Mouse (Mus musculus) MEL (cell line): ENCODE data around the gene Kcna7. TPM values are rescaled to one million over a fixed set of nuclear protein-coding genes. Genes with fewer than 3 reads are reported as not detected.

ENCODE experiments used
- DNase-seq: peaks from one replicate; pipeline ENCODE4 v3.0.0; 2011; ENCODE audit warnings: low read depth, low spot score
- H3K27ac ChIP-seq: 2 replicates; pipeline ENCODE4 v1.5.1; 2012; ENCODE audit warnings: low read depth, mild to moderate bottlenecking, control low read depth, low read length, moderate library complexity; ENCODE audit not compliant: control insufficient read depth
- H3K27me3 ChIP-seq, 2 experiments: fragments of 150-350 bp in 1 of 2; sonication (generic) in 1 of 2; 2 replicates each; pipeline ENCODE4 v1.6.1; 2012; ENCODE audit warnings: low read length in 2 of 2, mild to moderate bottlenecking in 2 of 2, improper control_type of control experiment in 1 of 2, moderate library complexity in 1 of 2; ENCODE audit not compliant: insufficient read depth in 2 of 2, control insufficient read depth in 1 of 2
- H3K36me3 ChIP-seq, 2 experiments: 2 replicates each; pipeline ENCODE4 v1.6.1; 2012 to 2014; ENCODE audit warnings: low read length in 2 of 2, improper control_type of control experiment in 1 of 2, inconsistent platforms in 1 of 2, mild to moderate bottlenecking in 1 of 2; ENCODE audit not compliant: insufficient read depth in 2 of 2, control insufficient read depth in 1 of 2
- H3K4me1 ChIP-seq, 2 experiments: fragments of 150-350 bp in 1 of 2; sonication (generic) in 1 of 2; 2 replicates each; pipeline ENCODE4 v1.6.1; 2012; ENCODE audit warnings: low read length in 2 of 2, improper control_type of control experiment in 1 of 2, mild to moderate bottlenecking in 1 of 2; ENCODE audit not compliant: insufficient read depth in 2 of 2, control insufficient read depth in 1 of 2
- H3K4me3 ChIP-seq, 2 experiments: fragments of 150-350 bp in 1 of 2; sonication (generic) in 1 of 2; 2 replicates each; pipeline ENCODE4 v1.5.1; 2012; ENCODE audit warnings: low read depth in 2 of 2, low read length in 2 of 2, mild to moderate bottlenecking in 2 of 2, moderate library complexity in 2 of 2, control low read depth in 1 of 2, improper control_type of control experiment in 1 of 2; ENCODE audit not compliant: control insufficient read depth in 1 of 2, insufficient read depth in 1 of 2
- H3K79me2 ChIP-seq: 2 replicates; pipeline ENCODE4 v1.6.1; 2012; ENCODE audit warnings: mild to moderate bottlenecking, low read length, moderate library complexity; ENCODE audit not compliant: control insufficient read depth, poor library complexity, insufficient read depth
- H3K9ac ChIP-seq: 2 replicates; pipeline ENCODE4 v1.6.1; 2012; ENCODE audit warnings: low read depth, mild to moderate bottlenecking, control low read depth, low read length, moderate library complexity; ENCODE audit not compliant: control insufficient read depth, poor library complexity, severe bottlenecking
- H3K9me3 ChIP-seq: fragments of 150-350 bp; sonication (generic); replicated peaks from 2 replicates; pipeline ENCODE4 v1.6.1; 2012; ENCODE audit warnings: mild to moderate bottlenecking, low read length, improper control_type of control experiment, moderate library complexity; ENCODE audit not compliant: insufficient read depth
- BHLHE40 ChIP-seq: IDR thresholded peaks from 2 replicates; pipeline ENCODE4 v1.6.1; 2012; ENCODE audit warnings: low read depth, mild to moderate bottlenecking, inconsistent platforms, low read length, improper control_type of control experiment, borderline replicate concordance
- CHD1 ChIP-seq: IDR thresholded peaks from 2 replicates; pipeline ENCODE4 v1.6.1; 2012; ENCODE audit warnings: low read depth, mild to moderate bottlenecking, inconsistent platforms, low read length, improper control_type of control experiment
- CHD2 ChIP-seq: IDR thresholded peaks from 2 replicates; pipeline ENCODE4 v1.6.1; 2011; ENCODE audit warnings: low read length, improper control_type of control experiment
- CTCF ChIP-seq, 3 experiments: IDR thresholded peaks in 2 of 3; conservative IDR thresholded peaks in 1 of 3; 2 replicates each; pipeline ENCODE4 v1.5.1; 2011 to 2012; ENCODE audit warnings: low read length in 3 of 3, low read depth in 2 of 3, mild to moderate bottlenecking in 2 of 3, improper control_type of control experiment in 1 of 3, inconsistent platforms in 1 of 3, mixed read lengths in 1 of 3, moderate library complexity in 1 of 3; ENCODE audit not compliant: control insufficient read depth in 1 of 3, insufficient read depth in 1 of 3, poor library complexity in 1 of 3, severe bottlenecking in 1 of 3
- E2F4 ChIP-seq: IDR thresholded peaks from 2 replicates; pipeline ENCODE4 v1.6.1; 2011; ENCODE audit warnings: low read depth, low read length, improper control_type of control experiment, borderline replicate concordance
- EP300 ChIP-seq, 2 experiments: IDR thresholded peaks; 2 replicates each; pipeline ENCODE4 v1.6.1; 2011; ENCODE audit warnings: improper control_type of control experiment in 2 of 2, low read length in 2 of 2, low read depth in 1 of 2, mild to moderate bottlenecking in 1 of 2
- ETS1 ChIP-seq: IDR thresholded peaks from 2 replicates; pipeline ENCODE4 v1.6.1; 2012; ENCODE audit warnings: low read depth, mild to moderate bottlenecking, inconsistent platforms, low read length, improper control_type of control experiment, moderate library complexity
- HCFC1 ChIP-seq: IDR thresholded peaks from 2 replicates; pipeline ENCODE4 v1.6.1; 2012; ENCODE audit warnings: low read depth, mild to moderate bottlenecking, inconsistent platforms, low read length, improper control_type of control experiment, moderate library complexity
- MAZ ChIP-seq: IDR thresholded peaks from 2 replicates; pipeline ENCODE4 v1.6.1; 2012; ENCODE audit warnings: low read depth, mild to moderate bottlenecking, inconsistent platforms, low read length, improper control_type of control experiment
- MYC ChIP-seq: IDR thresholded peaks from 2 replicates; pipeline ENCODE4 v1.6.1; 2011; ENCODE audit warnings: low read depth, mild to moderate bottlenecking, low read length, improper control_type of control experiment, moderate library complexity
- NRF1 ChIP-seq: IDR thresholded peaks from 2 replicates; pipeline ENCODE4 v1.6.1; 2014; ENCODE audit warnings: low read depth, mild to moderate bottlenecking, inconsistent platforms, low read length, improper control_type of control experiment, moderate library complexity; ENCODE audit not compliant: poor library complexity, insufficient read depth, severe bottlenecking
- POLR2AphosphoS5 ChIP-seq: IDR thresholded peaks from 2 replicates; pipeline ENCODE4 v1.6.1; 2012; ENCODE audit warnings: low read depth, borderline replicate concordance, mild to moderate bottlenecking, inconsistent platforms, low read length, moderate library complexity, mixed read lengths
- RAD21 ChIP-seq: IDR thresholded peaks from 2 replicates; pipeline ENCODE4 v1.6.1; 2011; ENCODE audit warnings: mild to moderate bottlenecking, low read depth, low read length, improper control_type of control experiment
- SIN3A ChIP-seq: IDR thresholded peaks from 2 replicates; pipeline ENCODE4 v1.6.1; 2012; ENCODE audit warnings: low read length, improper control_type of control experiment, inconsistent platforms
- SMC3 ChIP-seq: IDR thresholded peaks from 2 replicates; pipeline ENCODE4 v1.6.1; 2011; ENCODE audit warnings: low read depth, low read length, improper control_type of control experiment
- TAL1 ChIP-seq: IDR thresholded peaks from 2 replicates; pipeline ENCODE4 v1.6.1; 2012; ENCODE audit warnings: mild to moderate bottlenecking, inconsistent platforms, low read length, moderate library complexity, mixed read lengths
- TCF12 ChIP-seq: IDR thresholded peaks from 2 replicates; pipeline ENCODE4 v1.6.1; 2014; ENCODE audit warnings: low read depth, mild to moderate bottlenecking, inconsistent platforms, low read length, improper control_type of control experiment, moderate library complexity
- USF1 ChIP-seq: IDR thresholded peaks from 2 replicates; pipeline ENCODE4 v1.6.1; 2014; ENCODE audit warnings: low read depth, mild to moderate bottlenecking, inconsistent platforms, low read length, improper control_type of control experiment, moderate library complexity
- ZC3H11A ChIP-seq: IDR thresholded peaks from 2 replicates; pipeline ENCODE4 v1.6.1; 2012; ENCODE audit warnings: low read depth, mild to moderate bottlenecking, inconsistent platforms, low read length, improper control_type of control experiment
- ZKSCAN1 ChIP-seq: IDR thresholded peaks from 2 replicates; pipeline ENCODE4 v1.6.1; 2012; ENCODE audit warnings: low read depth, mild to moderate bottlenecking, inconsistent platforms, low read length, improper control_type of control experiment, moderate library complexity
- ZNF384 ChIP-seq: IDR thresholded peaks from 2 replicates; pipeline ENCODE4 v1.6.1; 2012; ENCODE audit warnings: low read depth, mild to moderate bottlenecking, inconsistent platforms, low read length, improper control_type of control experiment
- polyA plus RNA-seq, 2 experiments: library from polyadenylated mRNA; stranded (reverse) in 1 of 2; unstranded in 1 of 2; fragments of >175 nt in 1 of 2; fragments of >200 nt in 1 of 2; gene quantifications; 2 replicates each; pipeline versions ENCODE4 v1.2.1 to v1.2.4; 2012; ENCODE audit warnings: low replicate concordance in 2 of 2, low read depth in 1 of 2; ENCODE audit not compliant: insufficient read length in 2 of 2, insufficient read depth in 1 of 2, missing spikeins in 1 of 2
- total RNA-seq: library from RNA; depleted of rRNA; stranded (reverse); fragments of 300-350 nt; gene quantifications from 2 replicates; pipeline ENCODE4 v1.2.3, GENCODE M21; 2012

The Kcna7 gene
- total and polyA plus RNA-seq, 3 experiments: 0.06 TPM; not detected in 2

DNA sequence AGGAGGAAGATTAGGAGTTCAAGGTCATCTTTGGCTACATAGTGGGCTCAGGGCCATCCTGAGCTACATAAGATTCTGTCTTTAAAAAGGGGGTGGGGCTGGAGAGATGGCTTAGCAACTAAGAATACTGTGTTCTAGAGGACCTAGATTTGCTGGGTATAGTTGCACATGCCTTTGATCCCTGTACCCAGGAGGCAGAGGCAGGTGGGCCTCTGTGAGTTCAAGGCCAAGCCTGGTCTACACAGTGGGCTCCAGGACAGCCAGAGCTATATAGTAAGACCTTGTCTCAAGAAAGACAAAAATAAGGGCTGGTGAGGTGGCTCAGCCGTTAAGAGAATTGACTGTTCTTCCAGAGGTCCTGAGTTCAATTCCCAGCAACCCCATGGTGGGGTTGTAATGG is 44.5 kb downstream of the Kcna7 start:
- no peak for TF ChIP-seq HCFC1
- no peak for TF ChIP-seq SMC3
- TF ChIP-seq POLR2AphosphoS5: no peak
- TF ChIP-seq MYC: no peak
- no peak for TF ChIP-seq CHD1
- TF ChIP-seq ZC3H11A: no peak
- TF ChIP-seq NRF1: no peak
- TF ChIP-seq, all 39 proteins: peak for 0
- Histone ChIP-seq H3K4me3 (no peak overlapping the region), H3K4me1 (no peaks in the 10 kb centered on the region), H3K36me3 (peaks cover 0 to 3% of the 10 kb centered on the region in 2 experiments; a peak in 1 of 4 replicates), H3K27ac (no peak overlapping the region), H3K9ac (no peak overlapping the region), H3K27me3 (no peaks in the 10 kb centered on the region), H3K79me2 (no peaks in the 10 kb centered on the region), H3K9me3 (no peaks in the 10 kb centered on the region)
- DNase-seq: no peak

DNA sequence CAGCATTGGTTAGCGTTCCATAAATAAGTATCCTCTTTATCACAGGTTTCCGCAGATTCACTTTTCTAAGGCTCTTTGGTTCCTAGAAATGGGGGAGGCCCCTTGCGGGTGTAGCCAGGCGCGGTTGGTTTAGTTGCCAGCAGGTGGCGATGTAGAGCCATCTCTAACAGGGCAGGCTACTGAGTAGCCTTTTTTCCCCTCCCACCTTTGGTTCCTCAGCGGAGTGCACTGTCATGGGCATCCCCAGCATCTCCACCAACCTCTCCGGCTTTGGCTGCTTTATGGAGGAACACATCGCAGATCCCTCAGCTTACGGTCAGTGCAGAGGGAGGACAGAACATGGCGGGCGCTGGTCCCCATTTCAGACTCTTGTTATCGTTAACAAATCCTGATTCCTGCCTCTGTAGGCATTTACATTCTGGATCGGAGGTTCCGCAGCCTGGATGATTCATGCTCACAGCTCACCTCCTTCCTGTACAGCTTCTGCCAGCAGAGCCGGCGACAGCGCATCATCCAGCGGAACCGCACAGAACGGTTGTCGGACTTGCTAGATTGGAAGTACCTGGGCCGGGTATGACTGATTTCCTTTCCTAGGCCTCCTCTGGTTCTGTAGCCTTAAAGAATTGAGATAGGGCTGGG is 46.0 kb downstream of the Kcna7 start:
- no peak overlapping the region for H3K27ac ChIP-seq
- peak; percentile 85 for DNase-seq
- H3K79me2 ChIP-seq: no peaks in the 10 kb centered on the region
- H3K9me3 ChIP-seq: no peaks in the 10 kb centered on the region
- no peak for TF ChIP-seq EP300 (IDR thresholded peaks at IDR 0.05; ENCODE audit: low read depth in 1 of 2, low read length in 2 of 2)
- TF ChIP-seq MAZ: 0 out of 2 replicates have a peak, but pooled peaks have one; percentile 50
- TF ChIP-seq CHD1: no peak
- TF ChIP-seq E2F4: no peak
- peak; percentile 70 for TF ChIP-seq RAD21
- TF ChIP-seq ETS1: no peak
- no peak for TF ChIP-seq TCF12
- TF ChIP-seq SMC3: peak; percentile 91
- no peak for TF ChIP-seq TAL1
- peak; percentile 70 for TF ChIP-seq ZC3H11A
- peak; percentile 30; the same call in 1 of the 2 replicates for TF ChIP-seq SIN3A
- TF ChIP-seq CTCF (IDR thresholded peaks at IDR 0.05 in 2 of 3, conservative IDR thresholded peaks at IDR 0.05 in 1 of 3; ENCODE audit: control insufficient read depth in 1 of 3, insufficient read depth in 1 of 3, low read depth in 2 of 3, low read length in 3 of 3, poor library complexity in 1 of 3, severe bottlenecking in 1 of 3): peak; percentile 90 to 92 (median 91)
- no peak for TF ChIP-seq USF1
- no peak for TF ChIP-seq ZKSCAN1
- TF ChIP-seq ZNF384: no peak
- TF ChIP-seq NRF1: no peak
- no peak for TF ChIP-seq BHLHE40
- TF ChIP-seq CHD2: no peak
- TF ChIP-seq, all 39 proteins: peak for 6
- no peak overlapping the region for H3K9ac ChIP-seq
- peaks cover 0 to 3% of the 10 kb centered on the region in 2 experiments; a peak in 1 of 4 replicates for H3K36me3 ChIP-seq
- no peak overlapping the region for H3K4me3 ChIP-seq
- no peaks in the 10 kb centered on the region for H3K27me3 ChIP-seq
- H3K4me1 ChIP-seq: 0 out of 4 replicates have a peak, but pooled peaks cover 0 to under 1% of the 10 kb centered on the region in 2 experiments
